Mouse (Mus musculus) heart, embryonic 10.5 days (tissue): ENCODE data around the gene Sv2b. TPM values are rescaled to one million over a fixed set of nuclear protein-coding genes. Genes with fewer than 3 reads are reported as not detected.
A peak's percentile ranks its signal among the peaks of the same experiment; 100 is the strongest.
"Not testable (repeated sequence)": the region's sequence is repeated elsewhere in the genome, so short reads cannot be mapped to it uniquely, and the experiment has no call there.

ENCODE experiments used
- DNase-seq: peaks from one replicate; pipeline ENCODE4 v3.0.0-alpha.2; 2017; ENCODE audit warnings: low spot score
- H3K27ac ChIP-seq: fragments of 300-500 bp; sonication (generic); 2 replicates; pipeline ENCODE4 v1.5.1; 2016; ENCODE audit warnings: mild to moderate bottlenecking
- H3K27me3 ChIP-seq: fragments of 300-500 bp; sonication (generic); 2 replicates; pipeline ENCODE4 v1.6.1; 2016; ENCODE audit warnings: mild to moderate bottlenecking; ENCODE audit not compliant: poor library complexity, insufficient read depth, severe bottlenecking
- H3K36me3 ChIP-seq: fragments of 300-500 bp; sonication (generic); 2 replicates; pipeline ENCODE4 v1.6.1; 2016; ENCODE audit warnings: mild to moderate bottlenecking, moderate library complexity
- H3K4me1 ChIP-seq: fragments of 300-500 bp; sonication (generic); 2 replicates; pipeline ENCODE4 v1.6.1; 2016; ENCODE audit warnings: mild to moderate bottlenecking
- H3K4me3 ChIP-seq: fragments of 300-500 bp; sonication (generic); 2 replicates; pipeline ENCODE4 v1.5.1; 2016; ENCODE audit warnings: mild to moderate bottlenecking, moderate library complexity
- H3K9me3 ChIP-seq: fragments of 300-500 bp; sonication (generic); 2 replicates; pipeline ENCODE4 v1.6.1; 2016; ENCODE audit warnings: mild to moderate bottlenecking, moderate library complexity
- WGBS: fragments of 180-500 bp; shearing (Covaris S2); methylation state at CpG from one replicate; pipeline ENCODE4 v1.1.7; 2016; 5-methylcytosine and 5-hydroxymethylcytosine counted together
- polyA plus RNA-seq: library from polyadenylated mRNA; unstranded; fragments of >200 nt; fragmentation: Nextera tagmentation; extraction: Ambion mirVana; gene quantifications from 2 replicates; pipeline ENCODE4 v1.2.1, GENCODE M21; 2016

The Sv2b gene
- polyA plus RNA-seq, result 0.41 and 0.91 TPM in 2 replicates

- Histone ChIP-seq H3K4me3 (peak within 1 kb of the TSS; percentile 64), H3K36me3 (no peaks in the 10 kb centered on the region), H3K27ac (no peak within 1 kb of the TSS), H3K9me3 (no peaks in the 10 kb centered on the region), H3K4me1 (0 out of 2 replicates have a peak, but pooled peaks cover 13% of the 10 kb centered on the region), H3K27me3 (peaks cover 59% of the 10 kb centered on the region)
- DNase-seq, result no peak
- WGBS, result 2% methylated on average over 46 of the region's 46 CpGs
Measured at GRCm38 (mm10) chr7:75308457-75309312, at the start of gene Sv2b. Gene Sv2b (minus strand): TSS chr7:75309262.

DNA sequence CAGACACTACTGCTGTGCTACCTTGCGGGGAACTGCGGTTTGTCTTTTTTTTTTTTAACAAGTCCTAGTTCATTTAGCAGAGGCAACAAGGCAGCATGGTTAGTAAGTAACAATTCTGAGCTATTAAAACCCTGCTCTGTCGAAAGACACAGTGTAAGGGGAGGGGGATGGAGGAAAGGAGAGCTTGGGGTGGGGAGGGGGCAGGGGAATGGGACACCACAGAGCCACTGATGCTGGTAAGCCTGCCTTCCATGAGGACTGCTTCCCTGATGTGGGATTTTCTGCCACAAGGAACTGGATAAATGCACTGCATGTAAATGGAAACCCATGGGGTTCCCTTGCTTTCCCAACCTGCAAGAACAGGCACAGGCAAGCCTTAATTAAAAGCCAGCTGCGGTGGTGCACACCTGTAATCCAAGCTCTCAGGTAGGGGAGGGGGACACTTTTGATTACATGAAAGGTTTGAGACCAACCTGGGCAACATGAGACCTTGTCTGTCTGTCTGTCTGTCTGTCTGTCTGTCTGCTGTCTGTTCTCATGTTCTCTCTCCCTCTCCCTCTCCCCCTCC, 49.3 kb upstream of the Sv2b start:
- H3K9me3 ChIP-seq, result no peaks in the 10 kb centered on the region
- H3K36me3 ChIP-seq, result no peaks in the 10 kb centered on the region
- DNase-seq, result no peak
- H3K4me3 ChIP-seq, result no peak overlapping the region
- H3K4me1 ChIP-seq, result no peaks in the 10 kb centered on the region
- no peak overlapping the region for H3K27ac ChIP-seq
- H3K27me3 ChIP-seq, result no peaks in the 10 kb centered on the region
- 47% methylated on average over 4 of the region's 4 CpGs for WGBS

DNA sequence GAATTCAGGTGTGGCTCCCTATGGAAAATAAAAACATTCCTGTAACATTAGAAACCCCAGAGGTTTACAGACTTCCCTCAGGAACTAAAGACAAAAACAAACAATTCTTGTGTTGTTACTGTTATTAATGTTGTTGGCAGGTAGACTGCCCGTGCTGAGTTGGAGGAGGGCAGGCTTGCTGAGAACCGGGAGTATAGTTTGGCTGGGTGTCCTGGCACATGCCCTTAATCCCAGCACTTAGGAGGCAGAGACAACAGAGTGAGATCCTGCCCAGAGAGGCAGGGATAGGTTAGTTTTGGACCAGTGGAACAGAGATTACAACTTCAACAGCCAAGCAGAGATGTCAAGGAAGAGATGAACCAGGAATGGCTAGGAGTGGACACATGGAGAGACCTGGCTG, 46.5 kb upstream of the Sv2b start:
- 74% methylated on average over 2 of the region's 2 CpGs for WGBS
- DNase-seq, result no peak
- no peaks in the 10 kb centered on the region; the same call in 1 of the 2 replicates for H3K9me3 ChIP-seq
- H3K27me3 ChIP-seq, result no peaks in the 10 kb centered on the region
- no peaks in the 10 kb centered on the region for H3K36me3 ChIP-seq
- no peak overlapping the region for H3K4me3 ChIP-seq
- H3K4me1 ChIP-seq, result no peaks in the 10 kb centered on the region
- H3K27ac ChIP-seq, result no peak overlapping the region

- Histone ChIP-seq H3K27ac (no peak overlapping the region), H3K4me1 (no peaks in the 10 kb centered on the region), H3K36me3 (no peaks in the 10 kb centered on the region), H3K9me3 (no peaks in the 10 kb centered on the region; the same call in 1 of the 2 replicates), H3K4me3 (no peak overlapping the region), H3K27me3 (no peaks in the 10 kb centered on the region)
- WGBS, result 47% methylated on average over 1 of the region's 1 CpGs
- no peak for DNase-seq
Measured at GRCm38 (mm10) chr7:75352777-75353374, 43.8 kb upstream of the Sv2b start.

DNA sequence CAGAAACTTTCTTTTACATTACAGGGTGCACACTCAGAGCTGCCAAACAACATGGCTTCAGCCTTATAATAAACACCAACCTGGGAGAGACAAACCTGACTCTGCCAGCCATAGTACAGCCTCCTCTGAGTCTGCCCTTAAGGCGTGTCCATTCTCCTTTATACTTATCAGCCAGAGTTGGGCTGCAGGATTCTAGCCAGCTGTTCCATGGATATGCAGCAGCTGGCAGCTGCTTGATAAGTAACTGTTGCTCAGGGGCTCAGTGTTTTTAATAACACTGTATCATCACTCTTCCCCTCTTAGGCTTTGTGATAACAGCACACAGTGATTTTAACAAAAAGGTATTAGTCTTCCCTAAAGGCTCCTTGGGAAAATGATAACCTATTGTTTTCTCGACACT, 41.1 kb upstream of the Sv2b start:
- Histone ChIP-seq H3K36me3 (no peaks in the 10 kb centered on the region), H3K27ac (no peak overlapping the region), H3K27me3 (no peaks in the 10 kb centered on the region), H3K9me3 (no peaks in the 10 kb centered on the region; the same call in 1 of the 2 replicates), H3K4me3 (no peak overlapping the region), H3K4me1 (no peaks in the 10 kb centered on the region)
- DNase-seq, result no peak
- 47% methylated on average over 2 of the region's 2 CpGs for WGBS

- Histone ChIP-seq H3K27ac (no peak overlapping the region), H3K36me3 (no peaks in the 10 kb centered on the region), H3K9me3 (no peaks in the 10 kb centered on the region), H3K4me1 (no peaks in the 10 kb centered on the region), H3K4me3 (no peak overlapping the region), H3K27me3 (no peaks in the 10 kb centered on the region)
- WGBS, result 64% methylated on average over 3 of the region's 3 CpGs
- no peak for DNase-seq
Measured at GRCm38 (mm10) chr7:75332311-75332710, 23.2 kb upstream of the Sv2b start.

GRCm38 (mm10) chr7:75329740-75330142, 20.7 kb upstream of the Sv2b start:
- DNase-seq, result no peak
- Histone ChIP-seq H3K36me3 (no peaks in the 10 kb centered on the region), H3K27me3 (no peaks in the 10 kb centered on the region), H3K4me1 (no peaks in the 10 kb centered on the region), H3K4me3 (no peak overlapping the region), H3K27ac (no peak overlapping the region), H3K9me3 (no peaks in the 10 kb centered on the region)
- 63% methylated on average over 3 of the region's 3 CpGs for WGBS

- Histone ChIP-seq H3K9me3 (no peaks in the 10 kb centered on the region), H3K27me3 (no peaks in the 10 kb centered on the region), H3K27ac (no peak overlapping the region), H3K4me3 (no peak overlapping the region), H3K4me1 (no peaks in the 10 kb centered on the region), H3K36me3 (no peaks in the 10 kb centered on the region)
- DNase-seq, result no peak
- WGBS, result 71% methylated on average over 3 of the region's 3 CpGs
Measured at GRCm38 (mm10) chr7:75328721-75329362, 19.8 kb upstream of the Sv2b start.

GRCm38 (mm10) chr7:75325273-75325672, 16.2 kb upstream of the Sv2b start:
- 89% methylated on average over 1 of the region's 1 CpGs for WGBS

GRCm38 (mm10) chr7:75322742-75323141, 13.7 kb upstream of the Sv2b start:
- H3K9me3 ChIP-seq, H3K4me3 ChIP-seq, H3K36me3 ChIP-seq, DNase-seq, H3K4me1 ChIP-seq, H3K27me3 ChIP-seq, H3K27ac ChIP-seq: not testable (repeated sequence)
- 86% methylated on average over 3 of the region's 3 CpGs for WGBS

More at GRCm38 (mm10) chr7:75325273-75325672, 16.2 kb upstream of the Sv2b start:
- H3K9me3 ChIP-seq, result no peaks in the 10 kb centered on the region
- H3K4me1 ChIP-seq, result no peaks in the 10 kb centered on the region
- H3K36me3 ChIP-seq, result no peaks in the 10 kb centered on the region
- no peaks in the 10 kb centered on the region for H3K27me3 ChIP-seq
- no peak overlapping the region for H3K27ac ChIP-seq
- H3K4me3 ChIP-seq, result no peak overlapping the region
- DNase-seq, result no peak

- no peak for DNase-seq
- no peaks in the 10 kb centered on the region for H3K4me1 ChIP-seq
- H3K27ac ChIP-seq, result no peak overlapping the region
- no peaks in the 10 kb centered on the region for H3K27me3 ChIP-seq
- no peaks in the 10 kb centered on the region for H3K9me3 ChIP-seq
- no peak overlapping the region for H3K4me3 ChIP-seq
- no peaks in the 10 kb centered on the region for H3K36me3 ChIP-seq
Measured at GRCm38 (mm10) chr7:75320009-75320408, 10.9 kb upstream of the Sv2b start.

GRCm38 (mm10) chr7:75318320-75318719, 9.3 kb upstream of the Sv2b start:
- WGBS, result 80% methylated on average over 1 of the region's 1 CpGs
- Histone ChIP-seq H3K27ac (no peak overlapping the region), H3K9me3 (no peaks in the 10 kb centered on the region), H3K27me3 (no peaks in the 10 kb centered on the region), H3K36me3 (no peaks in the 10 kb centered on the region), H3K4me1 (no peaks in the 10 kb centered on the region), H3K4me3 (no peak overlapping the region)
- DNase-seq, result no peak

DNA sequence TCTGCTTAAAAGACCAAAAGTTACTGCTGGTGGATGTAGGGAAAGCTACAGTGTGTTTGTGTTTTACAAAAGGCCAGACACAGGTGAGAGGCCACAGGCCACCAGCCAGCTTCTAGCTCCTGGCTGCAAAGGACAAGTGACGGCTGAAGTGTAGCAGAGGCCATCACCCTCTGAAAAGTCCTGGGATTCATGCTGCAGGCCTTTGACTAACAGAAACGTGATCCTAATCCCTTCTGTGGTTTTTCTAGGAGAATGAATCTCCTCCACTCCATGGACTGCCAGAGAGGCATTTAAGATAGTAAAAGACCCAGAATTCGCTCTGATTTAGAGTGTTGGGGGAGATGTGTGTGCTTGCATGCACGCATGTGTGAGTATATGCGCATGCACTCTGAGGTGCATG, 5.8 kb upstream of the Sv2b start:
- no peak overlapping the region for H3K27ac ChIP-seq
- no peak for DNase-seq
- 62% methylated on average over 5 of the region's 5 CpGs for WGBS

More for the DNA sequence above, 5.8 kb upstream of the Sv2b start:
- Histone ChIP-seq H3K4me1 (no peaks in the 10 kb centered on the region), H3K4me3 (no peak overlapping the region), H3K27me3 (peaks cover 10% of the 10 kb centered on the region), H3K36me3 (no peaks in the 10 kb centered on the region), H3K9me3 (no peaks in the 10 kb centered on the region)
